Mouse (Mus musculus) kidney, postnatal 10 days (tissue): Measurements from ENCODE around the gene Nle1.

Experiments
- DNase-seq: peaks from one replicate; pipeline ENCODE4 v3.0.0; 2021; ENCODE audit warnings: mixed read lengths

The Nle1 gene

DNA sequence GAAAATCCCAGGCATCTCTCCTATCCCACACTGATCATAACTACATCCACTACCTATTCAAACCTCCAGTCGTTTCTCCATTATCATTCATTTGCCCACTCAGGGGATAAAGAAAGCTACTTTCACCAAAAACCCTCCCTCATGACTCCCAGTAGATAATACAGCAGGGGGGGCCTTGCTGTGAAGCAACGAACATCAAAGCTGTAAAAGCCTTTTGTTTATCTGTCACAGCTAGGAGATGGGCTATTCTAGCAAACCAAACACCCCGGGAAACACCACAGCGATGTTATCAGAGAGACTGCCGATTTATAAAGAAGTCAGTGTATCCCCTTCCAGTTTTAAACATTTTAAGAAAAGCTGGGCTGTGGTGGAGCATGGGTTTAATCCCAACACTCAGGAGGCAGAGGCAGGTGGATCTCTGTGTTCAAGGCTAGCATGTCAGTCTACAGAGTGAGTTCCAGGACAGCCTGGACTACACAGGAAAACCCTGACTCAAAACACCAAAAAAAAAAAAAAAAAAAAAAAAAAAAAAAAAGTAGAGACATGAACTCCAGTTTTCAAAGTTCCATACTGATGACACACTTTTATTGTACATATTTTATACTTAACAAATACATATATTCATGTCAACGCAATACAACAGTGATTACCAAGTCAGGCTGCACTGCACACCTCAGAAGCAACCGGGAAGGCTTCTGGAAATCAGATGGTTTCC, 41.2 kb downstream of the Nle1 start:
- DNase-seq, result no peak

DNA sequence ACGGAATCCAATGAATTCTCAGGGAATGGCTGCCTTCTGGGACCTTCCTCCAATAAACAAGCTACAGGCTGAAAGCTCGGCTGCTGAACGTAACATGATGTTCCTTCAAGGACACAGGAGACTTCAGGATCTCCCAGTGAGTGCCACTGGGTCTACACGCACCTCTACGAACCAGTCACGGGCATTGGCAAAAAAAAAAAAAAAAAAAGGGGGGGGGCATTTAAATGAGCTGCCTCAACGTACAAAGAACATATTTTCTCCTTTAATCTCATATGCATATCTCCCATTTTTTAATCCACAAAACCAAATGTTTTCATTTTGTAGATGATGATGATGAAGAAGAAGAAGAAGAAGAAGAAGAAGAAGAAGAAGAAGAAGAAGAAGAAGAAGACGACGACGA, 42.3 kb downstream of the Nle1 start:
- no peak for DNase-seq

DNA sequence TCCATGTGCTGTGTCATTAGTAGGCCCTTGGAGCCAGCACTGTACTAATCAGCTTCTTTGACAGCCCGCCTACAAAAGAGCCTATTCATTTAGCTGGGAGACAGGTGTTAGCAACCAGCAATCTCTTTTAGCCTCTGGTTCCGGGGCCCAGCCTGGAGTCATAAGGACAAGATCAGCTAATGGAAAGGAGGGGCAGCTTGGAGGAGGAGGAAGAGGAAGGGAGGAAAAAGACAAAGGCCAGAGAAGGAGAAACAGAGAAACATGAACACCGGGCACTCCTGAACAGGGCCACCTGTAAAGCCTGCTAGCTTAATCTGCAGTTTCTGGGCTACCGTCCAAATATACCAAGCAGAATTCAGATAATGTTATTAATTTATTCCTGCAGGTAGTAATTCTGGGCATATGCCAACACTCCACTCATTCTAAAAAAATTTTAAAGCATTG, 44.7 kb downstream of the Nle1 start:
- DNase-seq, result no peak

DNA sequence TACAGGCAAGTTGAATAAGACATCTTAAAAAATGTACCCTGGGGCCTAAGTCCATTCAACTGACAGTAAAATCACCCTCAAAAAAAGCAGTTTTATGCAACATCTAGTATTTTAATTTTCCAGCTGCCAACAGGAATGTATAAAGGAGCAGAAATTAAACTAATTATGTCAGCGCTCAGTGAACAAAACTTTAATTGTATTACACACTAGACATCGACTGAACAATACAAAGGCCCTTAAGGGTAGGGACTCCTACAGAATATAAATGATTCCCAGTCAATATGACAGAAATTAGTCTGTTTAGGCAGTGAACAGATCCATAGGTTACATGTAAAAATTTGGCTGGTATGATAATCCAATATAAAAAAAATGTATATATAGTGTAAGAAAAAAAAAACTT, 45.2 kb downstream of the Nle1 start:
- DNase-seq, result no peak

DNA sequence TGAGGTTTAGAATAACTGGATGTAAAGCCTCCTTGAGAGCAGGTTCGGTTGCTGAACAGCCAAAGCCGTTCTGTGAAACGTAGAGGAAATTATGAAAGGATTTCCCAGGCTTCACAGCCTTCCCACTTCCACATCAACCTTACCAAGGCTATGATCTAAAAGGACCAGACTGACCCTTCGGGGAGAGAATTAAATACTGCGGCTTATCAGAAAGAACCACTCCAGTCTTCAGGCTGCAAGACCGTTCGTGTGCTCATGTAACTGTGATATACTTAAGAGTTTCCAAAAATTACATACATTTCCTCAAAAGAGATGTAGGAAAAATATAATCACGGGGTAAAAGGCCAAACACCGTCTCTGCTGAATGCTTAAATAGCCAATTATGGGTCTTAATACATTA, 45.6 kb downstream of the Nle1 start:
- no peak for DNase-seq

DNA sequence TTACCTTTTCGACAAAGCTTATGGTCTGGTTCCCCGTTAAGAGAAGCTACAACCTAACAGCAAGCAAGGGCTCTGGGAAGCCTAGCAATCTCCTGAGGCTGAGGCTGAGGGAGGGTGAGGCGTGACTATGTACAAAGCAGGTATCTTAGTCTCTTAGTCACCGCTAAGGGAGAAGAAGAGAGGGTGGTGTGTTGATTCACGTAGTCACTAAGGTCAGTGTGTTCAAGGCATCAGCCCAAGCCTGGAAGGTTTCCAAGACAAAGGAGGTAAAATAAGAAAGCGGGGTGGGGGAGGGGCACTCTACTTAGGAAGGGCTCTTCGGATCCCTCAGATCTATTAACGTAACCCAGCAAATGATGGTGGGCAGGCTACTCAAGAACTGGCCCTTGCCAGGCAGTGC, 46.7 kb downstream of the Nle1 start:
- no peak for DNase-seq

DNA sequence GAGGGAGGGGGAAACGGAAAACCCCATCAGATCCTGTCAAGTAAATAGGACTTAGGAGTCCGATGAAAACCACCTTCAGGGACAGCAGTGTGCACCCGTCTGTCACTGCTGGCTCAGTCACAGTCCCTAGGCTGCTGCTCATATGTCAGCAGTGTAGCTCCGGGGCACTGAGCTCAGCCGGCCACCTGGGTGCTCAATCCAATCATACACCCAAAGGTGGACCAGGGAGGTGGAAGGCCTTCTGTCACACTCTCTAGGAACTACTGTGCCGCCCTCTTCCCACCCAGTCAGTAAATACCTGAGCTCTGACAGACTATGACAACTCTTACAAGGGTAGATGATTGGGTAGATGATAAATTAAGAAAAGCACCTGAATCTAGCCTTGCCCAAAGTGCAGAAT, 47.5 kb downstream of the Nle1 start:
- DNase-seq, result no peak

DNA sequence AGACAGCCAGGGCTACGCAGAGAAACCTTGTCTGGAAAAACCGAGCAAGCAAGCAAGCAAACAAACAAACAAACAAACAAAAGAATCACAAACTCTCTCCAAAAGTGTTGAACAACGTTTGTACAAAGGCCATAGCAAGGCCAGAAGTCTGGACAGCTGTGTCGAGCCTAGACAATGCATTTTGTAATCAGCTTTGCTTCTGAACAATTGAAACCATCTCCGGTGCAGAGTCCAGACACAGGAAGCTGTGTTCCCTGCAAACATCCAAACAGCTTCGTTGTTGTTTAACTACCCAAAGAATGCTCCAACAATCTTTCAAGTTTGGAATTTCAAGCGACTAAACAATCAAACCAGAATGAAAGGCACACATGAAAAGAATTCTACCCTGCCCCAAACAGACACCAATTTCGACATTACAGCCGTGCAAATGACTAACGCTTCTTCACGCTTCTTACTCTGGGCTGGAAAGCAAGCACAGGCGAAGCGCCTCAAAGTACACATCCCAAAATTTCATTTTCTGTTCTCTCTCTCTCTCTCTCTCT, 50.8 kb downstream of the Nle1 start:
- no peak for DNase-seq

DNA sequence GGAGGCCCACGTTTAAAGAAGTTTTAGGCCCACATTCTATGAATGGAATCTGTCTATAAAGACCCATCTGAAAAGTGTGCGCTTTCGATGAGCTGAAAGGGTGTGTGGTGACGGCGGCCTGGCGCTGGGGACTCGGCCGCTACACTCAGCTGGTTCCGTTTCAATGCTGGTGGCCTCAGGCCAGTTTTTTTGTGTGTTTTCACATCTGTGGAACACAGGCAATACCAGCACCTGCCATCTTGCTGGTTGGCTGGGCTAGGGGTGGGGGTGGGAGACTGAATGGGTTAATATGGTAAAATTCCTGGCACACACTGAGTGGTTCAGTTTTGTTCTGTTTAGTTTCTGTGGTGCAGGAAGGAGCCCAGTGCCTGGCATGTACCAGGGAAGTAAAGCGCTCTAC, 52.2 kb downstream of the Nle1 start:
- DNase-seq, result no peak

DNA sequence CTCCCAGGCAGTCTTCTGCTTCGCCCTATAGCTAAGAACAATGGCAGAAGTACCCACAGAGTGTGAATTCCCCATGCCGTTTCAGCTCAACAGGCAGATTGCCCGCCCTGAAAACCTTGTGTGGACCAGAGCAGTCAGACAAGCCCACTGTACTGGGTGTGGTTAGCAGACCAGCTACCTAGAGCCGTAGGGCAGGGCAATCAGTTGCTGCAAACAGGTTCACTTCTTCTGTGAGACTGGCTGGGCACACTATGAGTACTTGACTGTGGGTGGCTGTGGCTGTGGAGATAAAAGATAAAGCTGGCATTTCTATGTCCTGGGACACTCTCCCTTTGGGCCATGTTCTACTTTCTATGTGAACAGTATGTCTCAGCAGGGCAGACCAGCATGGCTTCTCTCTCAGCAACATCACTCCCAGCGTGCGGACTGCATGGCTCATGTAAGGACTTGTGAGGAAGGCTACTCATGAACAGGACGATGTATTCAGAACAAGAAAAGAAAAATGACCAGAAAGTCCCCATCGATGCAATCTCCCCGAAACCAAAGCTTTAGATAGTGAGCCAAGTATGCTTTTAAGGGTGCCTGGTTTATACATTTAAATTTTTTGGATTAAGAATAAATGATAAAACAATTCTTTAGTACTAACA, 52.8 kb downstream of the Nle1 start:
- no peak for DNase-seq

DNA sequence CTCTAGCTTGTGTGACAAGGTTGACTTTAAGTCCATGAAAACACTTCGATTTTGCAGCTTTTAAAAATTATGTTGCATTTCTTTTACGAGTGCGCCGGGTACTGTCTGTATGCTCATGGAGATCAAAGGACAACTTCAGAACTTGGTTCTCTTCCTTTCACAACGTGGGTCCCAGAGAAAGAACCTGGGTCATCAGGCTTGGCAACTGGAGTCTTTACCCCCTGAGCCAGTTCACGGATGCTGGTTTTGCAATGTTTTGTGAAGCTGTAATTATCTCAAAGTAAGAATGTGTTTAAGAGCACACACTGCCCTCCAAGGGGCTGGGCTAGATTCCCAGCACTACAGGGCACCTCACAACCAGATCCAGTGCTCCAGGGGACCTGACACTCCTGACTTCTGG, 54.1 kb downstream of the Nle1 start:
- DNase-seq, result no peak

DNA sequence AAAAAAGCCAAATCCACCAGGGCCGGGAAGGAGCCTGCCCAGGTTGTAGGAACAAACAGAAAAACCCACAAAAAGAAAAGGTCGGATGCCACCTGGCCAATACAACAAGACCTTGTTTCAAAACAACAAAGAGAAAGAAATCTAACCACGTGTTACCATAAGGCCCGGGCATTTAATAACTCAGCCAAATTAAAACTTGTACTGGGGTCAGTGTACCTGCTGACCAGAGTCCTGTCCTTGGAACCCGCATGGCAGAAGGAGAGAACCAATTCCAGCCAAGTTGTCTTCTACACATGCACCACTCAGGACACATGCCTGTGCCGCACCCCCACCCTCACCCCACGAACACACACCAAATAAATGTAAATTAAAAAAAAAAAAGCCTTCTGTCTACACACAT, 55.3 kb downstream of the Nle1 start:
- DNase-seq, result no peak

DNA sequence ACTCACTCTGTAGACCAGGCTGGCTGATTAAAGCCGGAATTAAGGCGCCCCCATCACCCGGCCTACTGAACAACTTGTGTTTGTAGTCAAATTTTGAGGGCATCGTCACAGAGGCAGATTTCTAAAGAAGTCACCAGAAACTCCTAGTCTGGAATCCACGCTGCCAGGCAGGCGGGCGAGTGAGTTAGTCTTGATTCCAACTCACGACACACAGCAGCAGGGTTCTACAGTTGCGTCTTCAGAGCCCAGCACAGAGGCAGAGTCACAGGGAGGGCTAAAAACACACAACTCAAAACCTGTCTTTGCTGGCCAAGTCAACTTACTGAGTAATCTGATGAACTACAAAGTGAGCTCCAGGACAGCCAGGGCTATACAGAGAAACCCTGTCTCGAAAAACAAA, 55.7 kb downstream of the Nle1 start:
- DNase-seq, result no peak

DNA sequence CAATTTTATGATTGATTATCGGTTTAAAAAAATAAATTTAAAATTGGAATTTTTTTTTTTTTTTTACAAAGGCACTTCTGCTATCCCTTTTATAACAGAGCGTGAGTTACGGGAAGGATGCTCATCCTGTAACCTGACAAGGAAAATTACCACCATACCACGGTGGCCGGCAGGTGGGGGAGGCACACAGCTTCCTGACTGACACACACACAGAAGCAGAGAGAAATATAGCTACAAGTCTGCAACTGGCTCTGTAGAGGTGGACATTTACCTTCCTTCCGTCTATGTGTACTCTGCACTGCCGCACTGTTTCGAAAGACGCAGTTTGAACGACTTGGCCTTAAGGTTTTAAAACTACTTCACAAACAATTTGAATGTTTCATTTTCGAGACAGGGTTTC, 56.1 kb downstream of the Nle1 start:
- no peak for DNase-seq
